Mouse (Mus musculus) right cerebral cortex, adult 2 months (tissue): ENCODE data around the gene Ctcf.

Experiments used
- DNase-seq, 2 experiments: peaks; one replicate each; pipeline ENCODE4 v3.0.0; 2021 to 2022; ENCODE audit warnings: low spot score in 2 of 2

Gene Ctcf

GRCm38 (mm10) chr8:105617451-105618278, 18.7 kb upstream of the Ctcf start:
- no peak for DNase-seq

- no peak for DNase-seq
These were observed 18.1 kb upstream of the Ctcf start for GRCm38 (mm10) chr8:105618279-105618634.

- DNase-seq: no peak
These were observed 17.3 kb upstream of the Ctcf start for GRCm38 (mm10) chr8:105618892-105619591.

- no peak for DNase-seq
These were observed 16.2 kb upstream of the Ctcf start for GRCm38 (mm10) chr8:105620211-105620610.

GRCm38 (mm10) chr8:105620946-105621720, 15.2 kb upstream of the Ctcf start:
- DNase-seq: no peak

GRCm38 (mm10) chr8:105621841-105622240, 14.5 kb upstream of the Ctcf start:
- no peak for DNase-seq

GRCm38 (mm10) chr8:105622421-105622920, 13.9 kb upstream of the Ctcf start:
- DNase-seq: peak; percentile 94 to 96

- DNase-seq: no peak
These were observed 13.2 kb upstream of the Ctcf start for GRCm38 (mm10) chr8:105623118-105623517.

GRCm38 (mm10) chr8:105623679-105624245, 12.6 kb upstream of the Ctcf start:
- no peak for DNase-seq

- DNase-seq: peak; percentile 87 to 88
These were observed 12.0 kb upstream of the Ctcf start for GRCm38 (mm10) chr8:105624401-105624800.

GRCm38 (mm10) chr8:105624831-105625230, 11.5 kb upstream of the Ctcf start:
- DNase-seq: no peak

GRCm38 (mm10) chr8:105626086-105626485, 10.3 kb upstream of the Ctcf start:
- no peak for DNase-seq

GRCm38 (mm10) chr8:105629337-105629736, 7.0 kb upstream of the Ctcf start:
- no peak for DNase-seq

GRCm38 (mm10) chr8:105634771-105635458, 1.5 kb upstream of the Ctcf start:
- no peak for DNase-seq

- DNase-seq: peak in 1 of 2 experiments; percentile 17
These were observed 887 bp upstream of the Ctcf start for GRCm38 (mm10) chr8:105635481-105635880.

GRCm38 (mm10) chr8:105636963-105637510, 669 bp downstream of the Ctcf start, which contains the start of gene Agrp:
Gene Agrp, minus strand, starts transcription at chr8:105637393.
- DNase-seq: peak in 1 of 2 experiments; percentile 49

- DNase-seq: no peak
These were observed 1.3 kb downstream of the Ctcf start for GRCm38 (mm10) chr8:105637601-105638041.

GRCm38 (mm10) chr8:105638510-105638909, 2.1 kb downstream of the Ctcf start:
- no peak for DNase-seq

GRCm38 (mm10) chr8:105639835-105640234, 3.5 kb downstream of the Ctcf start:
- DNase-seq: no peak

- no peak for DNase-seq
These were observed 4.1 kb downstream of the Ctcf start for GRCm38 (mm10) chr8:105640511-105640910.

- DNase-seq: no peak
These were observed 8.8 kb downstream of the Ctcf start for GRCm38 (mm10) chr8:105645205-105645604.
